Mouse (Mus musculus) hindlimb bud, embryonic 11.5 days (tissue): Measurements from ENCODE around the gene Acbd4.
A peak's percentile ranks its signal among the peaks of the same experiment; 100 is the strongest.

Source experiments
- DNase-seq: peaks from one replicate; pipeline ENCODE4 v3.0.0-alpha.2; 2012; ENCODE audit warnings: low read depth, low spot score; ENCODE audit errors: extremely low spot score

The Acbd4 gene

DNA sequence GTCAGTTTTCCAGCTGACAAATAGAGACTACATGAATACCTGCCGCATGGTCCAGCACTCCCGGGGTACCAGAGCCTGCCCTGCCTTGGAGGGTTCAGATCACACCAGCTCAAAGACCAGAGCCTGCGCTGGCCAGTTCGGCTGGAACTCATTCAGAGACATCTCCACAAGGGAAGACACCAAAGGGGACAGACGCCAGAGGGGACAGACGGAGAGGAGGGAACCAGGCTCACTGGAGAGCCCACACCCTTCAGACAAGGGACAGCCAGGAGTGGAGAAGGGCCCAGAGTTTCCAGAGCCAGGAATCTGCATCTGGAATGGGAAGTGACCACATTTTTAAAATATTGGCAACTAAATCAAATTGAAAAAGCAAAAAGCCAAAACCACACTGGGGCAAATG, 19.9 kb upstream of the Acbd4 start:
- no peak for DNase-seq

DNA sequence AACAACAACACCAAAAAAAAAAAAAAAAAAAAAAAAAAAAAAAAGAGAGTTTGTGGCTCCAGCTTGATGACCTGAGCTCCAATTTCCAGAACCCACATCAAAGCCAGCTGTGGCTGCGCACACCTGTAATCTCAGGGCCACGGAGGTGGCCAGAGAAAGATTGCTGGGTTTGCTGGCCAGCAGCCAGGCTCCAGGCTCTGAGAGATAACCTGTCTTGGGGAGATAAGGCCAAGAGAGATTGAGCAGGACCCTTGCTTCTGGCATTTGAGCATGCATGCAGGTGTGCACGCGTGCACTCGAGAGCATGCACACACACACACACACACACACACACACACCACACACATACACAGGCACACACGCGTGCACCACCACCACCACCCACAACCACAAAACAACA, 8.2 kb upstream of the Acbd4 start:
- no peak for DNase-seq

DNA sequence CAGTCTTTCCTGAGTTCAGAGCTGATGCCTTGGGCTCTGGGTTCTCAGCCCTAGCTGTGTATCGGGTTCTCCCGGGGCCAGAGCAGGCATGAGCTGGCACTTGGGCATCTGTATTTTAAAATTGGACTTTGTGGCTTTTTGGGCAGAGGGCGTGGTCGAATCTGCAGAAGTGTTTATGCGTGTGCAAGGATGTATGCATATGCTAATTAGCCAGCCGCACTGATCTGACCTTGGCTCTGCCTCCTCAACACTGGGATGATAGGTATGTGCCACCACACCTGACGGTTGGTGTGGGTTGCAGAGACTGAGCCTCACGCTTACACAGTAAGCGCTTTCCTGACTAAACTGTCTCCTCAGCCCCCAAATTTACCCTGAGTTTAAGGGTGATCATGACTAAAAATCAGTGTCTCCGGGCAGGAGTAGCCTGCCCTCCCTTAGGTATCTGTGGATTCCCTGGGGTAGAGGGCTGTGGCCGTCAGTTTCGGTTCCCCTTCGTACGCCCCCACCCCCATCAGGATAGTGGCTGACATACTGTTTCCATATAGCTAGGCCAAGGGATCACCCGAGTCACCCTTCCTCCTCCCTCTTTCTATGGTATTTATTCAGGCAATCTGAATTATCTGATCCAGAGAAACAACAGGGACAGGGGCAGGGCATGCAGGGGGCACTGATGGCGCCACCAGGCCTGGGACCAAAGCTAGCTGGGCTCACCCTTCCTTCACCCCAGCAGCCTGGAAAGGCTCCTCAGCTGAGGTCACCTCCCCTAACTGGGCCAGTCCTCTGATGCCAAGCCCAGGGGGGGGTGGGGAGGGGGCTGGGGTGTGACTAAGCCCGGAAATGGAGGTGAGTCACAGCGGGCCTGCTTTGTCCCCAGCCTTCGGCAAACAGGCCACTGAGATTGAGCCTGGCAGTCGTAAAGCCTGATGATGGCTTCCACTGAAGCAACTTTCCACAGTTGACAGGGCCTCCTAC, 7.3 kb upstream of the Acbd4 start:
- no peak for DNase-seq

DNA sequence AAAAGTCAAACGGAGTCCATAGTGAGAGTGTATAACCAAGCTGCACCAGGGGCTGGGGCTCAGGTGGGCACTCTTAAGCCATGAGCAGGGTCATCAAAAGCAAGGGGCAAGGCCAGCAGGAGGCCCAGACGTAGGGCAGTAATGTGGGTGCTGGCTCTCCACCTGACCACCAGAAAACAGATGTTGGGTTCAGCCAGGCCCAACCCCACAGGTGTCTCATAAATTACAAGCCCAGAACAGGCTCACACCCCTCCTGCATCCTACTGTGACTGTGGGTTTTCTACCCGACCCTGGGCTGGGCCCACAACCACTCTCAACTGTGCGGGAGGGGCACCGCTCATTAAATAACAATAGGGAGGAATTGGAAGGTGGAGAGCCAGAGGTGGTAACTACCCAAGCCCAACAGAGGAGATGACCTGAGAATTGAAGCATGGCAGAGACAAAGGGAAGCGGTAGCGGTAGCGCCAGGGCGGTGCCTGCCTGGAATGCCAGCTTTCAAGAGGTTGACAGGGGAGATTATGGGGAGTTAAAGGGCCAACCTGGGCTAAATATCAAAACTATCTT, 6.3 kb upstream of the Acbd4 start:
- no peak for DNase-seq

DNA sequence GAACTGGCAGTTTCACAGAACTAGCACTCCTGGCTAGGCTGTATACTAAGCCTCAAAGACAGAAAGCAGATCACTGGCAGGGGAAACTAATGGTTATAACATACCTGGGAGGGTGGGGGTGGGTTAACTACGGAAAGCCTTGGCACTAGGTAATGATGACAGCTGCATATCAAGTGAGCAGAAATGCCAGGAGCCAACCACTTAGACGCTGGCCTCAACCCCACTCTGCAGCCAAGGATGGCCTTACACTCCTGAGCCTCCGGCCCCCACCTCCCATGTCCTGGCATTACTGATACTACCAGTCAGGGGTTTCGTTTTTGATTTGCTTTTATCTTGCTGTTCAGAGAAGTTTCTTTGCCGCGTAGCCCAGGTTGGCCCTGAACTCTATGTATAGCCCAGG, 5.7 kb upstream of the Acbd4 start:
- no peak for DNase-seq

- DNase-seq = no peak
Observed at GRCm38 (mm10) chr11:103096979-103097894, 4.2 kb upstream of the Acbd4 start.

GRCm38 (mm10) chr11:103098531-103099190, 2.8 kb upstream of the Acbd4 start:
- DNase-seq = no peak

- DNase-seq = no peak
Observed at GRCm38 (mm10) chr11:103099352-103099940, 2.0 kb upstream of the Acbd4 start.

- no peak for DNase-seq
Observed at GRCm38 (mm10) chr11:103100361-103100760, 1.1 kb upstream of the Acbd4 start.

DNA sequence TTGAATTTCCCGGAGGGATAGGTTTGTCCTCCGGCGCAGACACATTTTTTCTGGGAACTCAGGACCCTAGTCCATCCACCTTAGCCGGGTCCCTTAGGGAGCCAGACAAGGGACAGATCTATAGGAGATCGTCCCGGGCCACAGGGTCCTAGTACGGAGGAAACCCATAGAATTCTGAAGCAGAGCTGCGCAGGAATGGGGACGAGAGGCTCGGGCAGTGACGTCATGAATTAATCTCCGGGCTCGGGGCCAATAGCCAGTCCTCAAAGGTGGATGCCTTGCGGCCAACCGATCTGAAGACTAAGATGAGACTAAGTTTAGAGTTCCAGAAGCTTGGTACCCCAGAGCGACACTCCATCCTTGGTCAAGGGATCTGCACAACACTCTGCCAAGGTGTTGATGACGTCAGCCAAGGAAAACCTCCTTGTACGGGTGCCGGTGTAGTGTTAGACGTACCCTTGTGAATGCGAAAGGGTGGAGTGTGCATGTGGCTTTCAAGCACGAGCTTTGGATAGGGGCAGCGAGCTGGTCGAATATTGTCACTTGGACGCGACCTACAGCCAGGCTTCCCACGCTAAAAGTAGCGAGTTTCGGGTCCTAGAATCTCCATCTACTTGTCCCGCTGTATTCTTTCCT, 502 bp downstream of the Acbd4 start:
- DNase-seq = no peak

DNA sequence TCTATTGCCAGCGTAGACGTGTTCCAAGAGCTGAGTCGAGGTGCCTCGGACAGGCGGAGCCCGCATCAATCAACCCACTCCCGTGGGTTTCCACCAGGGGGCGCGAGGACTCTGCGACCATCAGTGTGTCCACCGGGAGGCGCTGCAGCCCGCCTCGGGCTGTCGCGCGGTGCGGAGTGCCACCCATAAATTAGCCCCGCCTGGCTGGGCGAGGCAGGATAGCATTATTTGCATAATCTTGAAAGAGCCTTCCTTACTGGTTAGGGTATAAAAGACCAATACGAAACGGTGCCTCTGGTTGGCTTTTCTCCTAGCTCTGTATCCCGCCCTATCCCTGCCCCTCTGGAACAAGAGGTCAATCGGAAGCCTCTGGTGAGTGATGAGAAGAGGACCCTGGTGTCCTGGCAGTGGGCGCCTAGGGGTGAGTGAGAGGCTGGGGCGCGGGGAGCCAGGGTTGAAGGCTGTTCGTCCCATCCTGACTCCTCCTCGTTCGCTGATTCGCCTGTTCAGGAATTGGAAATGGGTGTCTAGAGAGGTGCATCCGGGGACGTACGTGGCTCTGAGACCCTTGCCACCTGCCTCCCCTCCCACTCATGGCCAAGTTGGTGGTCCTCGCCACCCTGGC, 1.4 kb downstream of the Acbd4 start:
- peak; percentile 90 for DNase-seq

GRCm38 (mm10) chr11:103103621-103104020, 2.1 kb downstream of the Acbd4 start:
- DNase-seq = no peak

DNA sequence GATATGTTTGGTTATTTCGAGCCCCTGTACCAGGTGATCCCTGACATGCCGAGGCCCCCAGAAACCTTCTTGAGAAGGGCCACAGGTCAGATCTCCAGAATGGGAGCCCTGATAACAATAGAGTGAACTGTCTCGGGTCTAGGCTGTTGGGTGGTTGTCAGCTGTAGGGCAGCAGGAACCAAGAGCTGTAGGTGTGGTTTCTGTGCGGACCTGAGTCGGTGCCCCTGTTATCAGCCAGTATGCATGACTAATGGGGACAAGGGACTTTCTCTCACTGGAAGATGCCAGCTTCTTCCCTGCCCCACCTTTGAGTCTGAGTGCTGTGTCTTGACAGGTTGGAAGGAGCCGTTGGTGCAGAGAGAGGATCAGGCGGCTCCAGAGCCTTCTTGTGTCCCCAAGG, 3.0 kb downstream of the Acbd4 start:
- DNase-seq = no peak

GRCm38 (mm10) chr11:103105180-103105725, 3.8 kb downstream of the Acbd4 start:
- no peak for DNase-seq

DNA sequence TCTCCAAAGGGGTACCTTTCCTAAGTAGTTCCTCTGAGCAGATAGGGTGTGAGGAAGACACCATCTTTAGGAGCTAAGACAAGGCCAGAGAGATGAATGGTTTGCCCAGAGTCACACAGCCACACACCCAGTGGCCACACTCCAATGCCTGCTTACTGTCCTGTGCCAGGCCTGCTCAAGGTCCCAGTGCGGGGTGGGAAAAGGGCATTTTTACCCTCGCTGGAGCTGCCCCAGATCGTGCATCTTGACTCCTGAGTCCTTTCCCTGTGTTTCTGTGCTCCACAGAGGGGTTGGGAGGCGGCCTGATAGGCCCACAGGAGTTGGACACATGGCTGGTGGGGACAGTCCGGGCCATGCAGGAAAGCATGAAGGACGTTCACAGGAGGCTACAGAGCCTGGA, 4.3 kb downstream of the Acbd4 start:
- DNase-seq = no peak

- DNase-seq = no peak
Observed at GRCm38 (mm10) chr11:103106386-103106785, 4.9 kb downstream of the Acbd4 start.

DNA sequence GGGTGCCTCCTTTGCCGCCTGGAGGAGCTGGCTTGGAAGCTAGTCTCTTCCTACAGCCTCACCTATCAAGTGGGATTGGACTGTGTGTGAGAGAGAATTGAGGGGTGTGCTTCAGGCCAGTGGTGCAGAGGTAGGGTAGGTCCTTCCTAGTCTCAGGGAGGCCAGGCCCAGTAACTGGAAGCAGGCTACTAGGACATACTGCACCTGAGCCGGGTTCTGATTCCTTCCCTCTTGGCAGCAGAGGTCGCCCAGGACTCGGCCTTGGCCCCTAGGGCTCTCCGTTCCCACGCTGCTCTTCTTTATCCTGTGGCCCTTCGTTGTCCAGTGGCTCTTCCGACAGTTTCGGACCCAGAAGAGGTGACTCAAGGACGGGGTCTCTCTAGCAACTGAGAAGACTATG, 9.8 kb downstream of the Acbd4 start:
- DNase-seq = no peak

DNA sequence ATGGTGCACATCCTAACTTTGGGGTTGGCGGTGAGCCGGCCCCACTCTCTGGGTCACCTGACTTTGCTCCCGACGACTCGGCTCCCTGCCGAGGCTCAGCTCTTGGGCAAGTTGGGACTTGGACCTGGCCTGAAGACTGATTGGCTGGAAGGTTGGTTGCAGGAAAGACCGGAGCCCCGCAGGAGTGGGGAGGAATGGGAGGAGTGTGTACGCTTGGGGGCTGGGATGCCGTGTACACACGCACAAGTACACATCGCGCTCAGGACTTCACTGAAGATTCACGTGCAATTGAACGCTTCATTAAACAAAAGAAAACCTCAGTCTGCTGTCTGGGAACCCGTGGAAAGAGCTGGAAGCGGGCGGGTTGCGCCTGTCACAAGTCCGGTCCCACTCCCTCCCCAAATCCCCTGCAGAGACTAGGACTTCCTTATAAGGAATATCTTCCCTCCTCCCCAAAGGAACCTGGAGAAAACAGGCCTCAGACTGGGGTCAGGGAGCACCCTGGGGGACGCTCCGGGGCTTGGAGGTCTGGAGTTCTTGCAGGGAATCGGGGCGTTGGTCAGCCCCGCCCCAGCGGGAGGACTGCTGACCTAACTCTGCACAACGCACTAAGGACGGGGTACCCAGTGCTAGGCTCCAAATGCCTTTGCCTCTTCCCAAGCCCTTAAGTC, 10.5 kb downstream of the Acbd4 start:
- no peak for DNase-seq

GRCm38 (mm10) chr11:103112552-103112912, 11.1 kb downstream of the Acbd4 start:
- no peak for DNase-seq
